Mouse (Mus musculus) layer of hippocampus, adult 11-12 months (tissue): ENCODE measurements at regions not wholly inside any gene's neighbourhood (a gene's known extent, or its start where the extent isn't known, plus 50 kb on each side); places are given as distances from the start of the nearest gene placed in this dataset.

Experiments used
- DNase-seq: peaks from one replicate; pipeline ENCODE4 v3.0.0; 2022; ENCODE audit warnings: low spot score

DNA sequence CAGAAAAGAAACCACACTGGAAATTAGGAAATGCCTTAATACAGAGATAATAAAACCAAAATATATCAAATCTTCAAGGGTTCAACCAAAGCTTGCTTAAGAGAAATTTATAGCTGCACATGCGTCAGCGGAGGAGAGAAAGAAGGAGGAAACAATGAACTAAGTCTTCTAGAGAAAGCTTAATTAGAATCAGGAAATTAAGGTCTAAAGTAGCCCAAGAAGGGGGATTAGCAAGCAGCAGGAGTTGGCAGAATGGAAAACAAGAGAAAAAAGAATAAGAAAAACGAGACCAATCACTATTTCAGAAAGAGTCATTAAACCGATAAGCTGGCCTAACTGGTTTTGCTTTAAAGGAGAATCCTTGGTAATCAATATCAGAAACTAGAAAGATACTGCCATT is 119.4 kb upstream of the Irf2bp2 start:
- DNase-seq, result no peak

DNA sequence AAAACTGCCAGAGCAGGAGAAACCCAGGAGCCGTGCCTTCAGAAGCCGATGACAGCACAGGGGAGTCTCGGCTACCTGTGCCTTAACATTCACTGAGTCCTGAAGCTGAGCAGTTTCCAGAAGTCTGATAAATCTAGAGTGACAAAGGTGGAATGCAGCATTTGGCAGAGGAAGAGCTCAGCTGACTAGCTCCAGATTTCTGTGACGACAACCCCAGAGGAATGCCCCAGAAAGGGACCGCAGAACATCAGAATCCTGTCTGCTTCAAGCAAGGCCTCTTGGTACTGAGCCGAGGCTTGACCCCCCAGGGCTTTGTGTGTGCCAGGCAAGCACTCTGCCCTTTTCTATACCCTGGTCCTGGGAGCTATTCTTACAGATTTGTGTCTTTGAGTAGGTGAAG is 119.0 kb upstream of the Irf2bp2 start:
- DNase-seq, result no peak

DNA sequence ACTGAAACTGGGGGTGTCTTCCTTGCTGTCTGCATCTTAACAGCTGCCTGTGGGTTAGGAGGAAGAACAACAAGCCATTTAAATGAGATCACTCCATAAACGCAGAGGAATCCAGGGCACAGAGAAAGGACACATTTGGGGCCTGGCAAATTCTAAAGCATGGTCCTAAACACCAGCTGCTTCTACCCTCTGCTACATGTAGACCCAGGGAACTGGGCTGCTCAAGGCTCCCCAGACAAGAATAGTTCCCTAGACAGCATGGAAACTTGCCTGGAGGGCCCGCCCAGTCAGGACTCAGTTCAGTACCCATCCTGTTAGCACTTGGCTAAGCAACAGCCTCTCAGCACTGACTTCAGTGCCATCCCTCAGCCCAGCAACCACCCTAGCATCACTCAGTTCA is 115.2 kb upstream of the Irf2bp2 start:
- no peak for DNase-seq

DNA sequence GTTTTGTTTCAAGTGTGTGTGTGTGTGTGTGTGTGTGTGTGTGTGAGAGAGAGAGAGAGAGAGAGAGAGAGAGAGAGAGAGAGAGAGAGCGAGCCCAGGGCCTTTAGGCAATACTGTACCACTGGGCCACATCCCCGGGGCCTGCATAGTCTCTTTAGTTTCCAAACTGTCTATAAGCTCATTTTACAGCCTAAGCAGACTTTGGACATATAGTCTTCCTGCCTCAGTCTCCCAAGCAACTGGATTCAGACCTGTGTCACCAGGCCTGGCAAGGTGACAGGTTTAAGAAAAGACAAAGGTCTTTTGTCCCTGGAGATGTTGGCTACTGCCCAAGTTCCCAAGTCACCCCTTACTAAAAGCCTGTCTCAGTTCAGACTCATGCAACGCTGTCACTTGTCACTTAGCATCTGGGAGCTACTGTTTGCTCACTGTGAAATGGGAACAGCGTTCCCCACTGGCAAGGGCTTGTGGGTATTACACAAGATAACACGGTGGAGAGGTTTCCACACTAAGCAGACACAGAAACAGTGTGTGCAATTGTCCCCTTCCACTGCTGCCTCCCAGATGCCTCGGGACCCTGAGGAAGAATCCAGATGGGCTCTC is 113.6 kb upstream of the Irf2bp2 start:
- DNase-seq, result no peak

DNA sequence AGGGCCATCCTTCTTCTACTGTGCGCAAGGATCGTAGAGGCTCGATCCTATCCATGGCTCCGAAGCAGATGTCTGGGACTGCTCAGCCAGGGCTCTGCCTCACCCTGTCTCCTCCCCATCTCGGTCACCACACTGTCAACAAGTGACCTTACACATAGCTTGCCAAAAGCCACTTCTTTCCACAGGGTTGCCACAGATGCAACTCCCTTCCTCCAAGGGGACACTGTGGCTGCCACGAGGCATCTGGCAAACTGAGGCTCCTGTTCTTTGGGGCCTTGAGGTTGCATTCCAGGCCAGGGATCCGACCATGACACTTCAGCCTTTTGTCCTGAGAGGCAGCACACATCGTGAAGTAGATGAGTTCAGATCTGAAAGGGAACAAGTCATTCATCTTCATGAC is 112.5 kb upstream of the Irf2bp2 start:
- no peak for DNase-seq

DNA sequence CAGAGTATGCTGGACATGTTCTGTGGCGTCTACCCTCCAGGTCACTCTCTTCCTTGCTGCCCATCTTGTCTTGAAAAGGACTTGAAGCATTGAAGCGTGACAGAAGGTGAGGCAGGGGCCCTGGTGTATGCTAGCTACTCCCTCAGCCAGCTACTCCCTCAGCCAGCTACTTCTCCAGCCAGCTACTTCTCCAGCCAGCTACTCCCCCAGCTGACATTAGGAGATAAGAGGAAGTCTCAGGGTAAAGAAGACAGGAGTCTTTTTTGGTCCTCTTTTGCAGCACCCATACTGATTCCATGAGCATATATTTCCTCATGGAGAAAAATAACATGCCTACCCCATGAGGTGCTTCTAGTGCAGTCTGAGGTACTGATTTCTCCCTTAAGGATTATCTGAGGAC is 111.6 kb upstream of the Irf2bp2 start:
- no peak for DNase-seq

DNA sequence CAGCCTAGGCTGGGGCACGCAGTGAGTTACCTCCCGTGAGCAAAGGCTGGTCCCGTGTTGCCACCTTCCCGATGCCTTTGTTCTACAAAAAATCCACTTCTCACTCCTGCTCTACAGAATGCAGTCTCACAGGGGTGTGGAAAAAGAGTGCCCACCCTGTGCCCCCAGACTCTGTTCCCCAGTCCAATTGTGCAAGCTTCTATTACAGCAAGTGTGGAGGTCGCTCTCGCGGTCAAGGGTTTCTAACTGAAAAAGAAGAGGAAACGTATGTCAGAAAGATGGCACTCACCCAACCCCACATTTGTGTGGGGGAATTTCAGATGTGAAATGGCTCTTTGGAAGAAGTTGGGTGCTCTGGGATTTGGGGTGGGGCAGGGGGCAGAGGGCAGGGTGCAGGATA is 110.9 kb upstream of the Irf2bp2 start:
- DNase-seq, result no peak

DNA sequence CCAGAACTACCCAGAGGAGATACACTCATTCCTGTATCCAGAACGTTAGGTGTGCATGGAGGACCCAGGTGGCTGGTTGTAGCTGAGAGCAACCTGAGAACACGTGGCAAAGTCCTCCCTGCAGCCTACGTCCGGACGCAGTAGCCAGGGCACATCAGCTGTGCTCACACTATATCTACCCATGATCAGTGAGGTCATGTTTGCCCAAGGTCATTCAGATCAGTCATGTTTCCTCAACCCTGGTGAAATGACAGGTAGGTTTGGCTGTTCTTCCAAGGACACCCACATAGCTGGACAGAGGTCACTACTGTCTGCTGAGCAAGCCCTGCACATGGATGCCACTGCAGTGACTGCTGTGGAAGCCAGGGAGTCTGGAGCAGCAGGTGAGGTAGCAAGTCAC is 109.8 kb upstream of the Irf2bp2 start:
- DNase-seq, result no peak

DNA sequence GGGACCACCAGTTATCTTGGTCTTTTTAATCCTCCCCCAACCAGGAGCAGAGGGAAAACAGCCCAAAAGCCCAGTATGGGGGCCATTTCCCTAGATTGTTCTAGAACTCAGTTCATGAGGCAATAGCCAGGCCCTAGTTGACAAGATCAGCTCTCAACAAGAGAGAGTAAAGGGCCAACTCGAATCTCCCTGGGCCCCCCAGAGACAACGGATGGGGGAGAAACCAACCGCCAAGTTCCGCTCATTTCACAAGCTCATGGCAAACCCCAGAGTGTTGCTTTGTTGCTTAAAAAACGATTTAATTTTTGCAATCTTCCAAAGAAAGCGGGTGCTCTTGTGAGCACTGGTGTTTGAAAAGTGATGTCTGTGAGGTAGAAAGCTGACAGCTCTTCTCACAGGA is 108.5 kb upstream of the Irf2bp2 start:
- DNase-seq, result no peak

DNA sequence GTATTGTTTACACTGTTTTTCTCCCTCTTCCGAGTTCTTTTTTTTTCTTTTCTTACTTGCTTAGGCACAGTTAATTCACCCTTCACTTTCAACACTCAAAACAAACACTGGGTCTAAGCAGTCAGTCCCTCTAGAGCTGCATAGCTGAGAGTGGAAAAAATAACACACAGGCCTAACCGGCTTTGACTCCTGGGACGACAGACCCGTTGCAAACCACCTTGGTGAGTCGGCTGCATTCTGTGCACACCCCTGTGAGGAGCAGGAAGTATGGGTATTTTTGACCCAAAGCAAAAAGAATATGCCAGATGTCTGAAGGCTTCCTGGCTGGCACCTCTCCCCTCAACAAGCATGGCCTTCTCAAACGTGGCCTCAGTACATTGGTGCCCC is 105.6 kb upstream of the Irf2bp2 start:
- DNase-seq, result no peak

DNA sequence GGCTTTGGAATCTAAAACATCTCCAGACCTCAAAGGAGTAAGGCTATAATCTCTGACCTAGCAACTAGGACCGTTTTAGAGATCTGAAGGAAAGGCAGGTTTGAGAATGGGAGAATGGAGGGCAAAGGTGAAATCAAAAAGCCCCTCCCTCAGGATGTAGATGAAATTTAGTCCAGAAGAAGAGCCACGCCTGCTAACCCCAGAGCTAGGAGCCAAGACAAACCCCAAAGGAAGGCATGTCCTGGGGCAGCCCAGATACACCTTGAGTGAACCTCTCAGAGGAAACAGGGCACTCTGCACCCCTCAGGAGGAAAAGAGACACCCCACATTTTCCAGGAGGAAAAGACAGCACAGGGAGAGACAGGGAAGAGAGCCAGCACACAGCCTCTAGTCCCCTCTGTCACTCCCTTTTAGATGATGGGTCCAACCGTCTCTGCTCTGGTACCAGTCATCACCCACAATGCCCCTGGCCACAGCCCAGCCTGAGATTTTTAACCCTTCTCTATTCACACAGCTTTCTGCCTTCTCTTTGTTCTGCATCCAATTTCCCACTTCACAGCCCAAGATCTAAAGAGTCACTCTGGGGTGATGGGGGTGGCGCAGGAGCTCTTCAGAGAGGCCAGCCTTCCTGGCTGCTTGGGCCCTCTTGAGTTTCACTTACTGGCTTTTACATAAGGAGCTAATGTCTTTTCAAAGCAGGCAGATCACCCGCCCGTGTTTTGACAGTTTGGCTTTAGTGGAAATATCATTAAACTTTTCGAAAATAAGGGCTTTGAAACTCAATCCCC is 105.0 kb upstream of the Irf2bp2 start:
- no peak for DNase-seq

DNA sequence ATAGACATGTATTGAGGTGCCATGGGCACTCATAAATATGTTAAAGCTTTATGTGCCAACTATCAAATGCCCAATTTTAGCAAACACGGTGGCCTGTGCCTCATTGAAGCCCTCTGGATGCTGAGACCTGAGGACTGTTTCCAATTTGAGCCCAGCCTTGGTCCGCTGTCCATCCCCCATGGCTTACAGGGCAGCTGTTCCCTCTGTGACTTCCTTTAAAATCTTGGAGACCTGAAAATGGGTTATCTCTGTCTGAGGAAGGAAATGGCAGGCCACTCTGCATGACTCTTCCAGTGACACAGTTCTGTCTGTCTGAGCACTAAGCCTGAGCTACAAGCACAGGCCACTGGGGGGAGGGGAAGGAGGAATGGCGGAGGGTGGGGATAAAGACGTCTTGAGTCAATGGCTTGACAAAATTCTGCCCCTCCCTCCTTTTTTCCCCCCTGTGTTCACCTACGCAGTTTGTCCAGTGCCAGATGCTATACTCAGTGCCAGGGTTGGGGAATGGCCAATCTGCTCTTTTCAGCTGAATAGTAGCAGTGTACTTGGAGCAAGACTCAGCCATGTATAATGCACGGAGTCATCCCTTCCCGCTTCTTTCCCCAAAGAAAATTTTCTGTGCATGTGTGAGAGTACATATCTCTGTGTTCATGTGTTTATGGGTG is 102.7 kb upstream of the Irf2bp2 start:
- DNase-seq, result no peak

DNA sequence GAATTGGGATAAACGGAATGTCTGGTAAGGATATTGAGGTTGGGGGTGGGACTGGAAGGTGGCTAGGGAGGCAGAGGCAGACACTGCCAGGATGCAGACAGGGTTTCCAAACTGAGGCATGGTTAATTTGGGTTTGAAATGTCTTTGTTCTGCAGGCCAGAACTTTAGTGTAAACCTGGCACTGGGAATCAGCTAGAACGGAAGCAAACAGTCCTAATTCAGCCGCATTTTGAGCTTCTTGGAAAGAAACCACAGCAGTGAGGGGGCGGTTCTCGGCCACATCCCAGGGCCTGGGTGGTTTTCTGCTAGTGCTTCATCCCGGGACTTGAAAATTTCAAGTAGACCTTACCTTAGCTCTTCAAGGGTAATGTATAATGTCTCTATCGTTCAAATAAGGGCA is 100.6 kb upstream of the Irf2bp2 start:
- DNase-seq, result peak; percentile 63

DNA sequence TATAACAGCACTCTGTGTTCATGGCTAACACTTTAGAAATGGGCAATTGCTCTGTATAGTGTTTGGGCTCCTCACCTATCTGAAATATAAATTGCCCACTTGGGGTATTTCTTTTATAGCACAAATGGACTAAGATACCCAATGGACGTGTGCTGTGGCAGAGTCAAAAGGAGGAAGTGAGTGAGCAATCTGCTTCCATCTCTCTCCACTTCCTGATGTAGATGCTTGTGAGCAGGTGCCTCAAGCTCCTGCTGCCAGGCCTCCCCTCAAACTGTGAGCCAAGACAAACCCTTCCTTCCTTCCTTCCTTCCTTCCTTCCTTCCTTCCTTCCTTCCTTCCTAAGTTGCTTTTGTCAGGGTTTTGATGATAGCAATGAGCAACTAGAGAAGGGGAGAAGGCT is 99.9 kb upstream of the Irf2bp2 start:
- DNase-seq, result no peak

DNA sequence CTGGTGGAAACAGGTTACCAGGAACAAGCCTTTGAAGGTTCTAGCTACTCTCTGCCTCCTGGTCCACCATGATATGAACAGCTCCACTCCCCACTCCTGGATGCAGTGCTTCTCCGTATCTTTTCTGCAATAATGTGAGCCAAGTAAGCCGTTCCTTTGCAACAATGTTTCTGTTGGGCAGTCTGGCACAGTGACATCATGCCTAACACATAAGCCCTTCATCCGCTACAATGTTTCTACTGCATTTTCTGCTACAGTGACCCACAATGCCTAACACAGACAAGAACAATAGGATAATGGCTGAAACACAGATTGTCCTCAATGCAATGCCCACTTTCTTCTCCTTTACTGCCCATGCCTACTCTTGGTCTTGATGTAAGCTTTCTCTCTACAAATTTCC is 98.9 kb upstream of the Irf2bp2 start:
- DNase-seq, result no peak

DNA sequence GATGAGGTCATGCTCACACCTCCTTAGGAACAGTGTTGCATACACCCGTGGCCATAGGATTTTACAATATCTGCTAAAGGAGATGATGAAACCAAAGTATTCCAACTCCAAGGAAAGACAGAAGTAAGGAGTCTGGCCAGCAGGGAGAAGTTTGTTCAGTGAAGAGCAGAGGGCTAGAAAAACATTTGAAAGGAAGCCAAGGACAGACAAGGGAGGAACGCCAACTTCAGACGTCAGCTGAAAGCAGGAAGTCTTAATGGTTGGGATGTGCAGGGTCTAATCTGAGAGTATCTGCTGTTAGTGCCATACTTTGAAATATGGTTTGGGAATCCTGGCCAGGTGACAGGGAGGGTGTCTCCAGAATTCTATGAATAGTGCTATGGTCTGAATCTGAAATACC is 98.5 kb upstream of the Irf2bp2 start:
- no peak for DNase-seq

DNA sequence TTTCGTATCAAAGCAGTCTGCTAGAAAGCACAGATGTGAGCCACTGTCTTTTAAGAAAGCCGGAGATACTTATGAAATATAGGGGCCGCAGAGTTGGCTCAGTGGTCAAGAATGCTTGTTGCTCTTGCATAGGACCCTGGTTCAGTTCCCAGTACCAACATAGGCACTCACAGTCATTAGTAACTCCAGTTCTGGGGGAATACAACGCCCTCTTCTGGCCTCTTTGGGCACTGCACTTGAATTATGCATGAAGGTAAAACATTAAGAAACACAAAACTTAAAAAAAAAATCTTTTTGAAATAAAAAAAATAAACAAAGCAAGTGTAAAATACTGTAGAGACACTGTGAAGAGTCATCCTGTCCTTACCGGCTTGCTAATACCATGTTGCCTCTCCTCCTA is 94.7 kb upstream of the Irf2bp2 start:
- no peak for DNase-seq

DNA sequence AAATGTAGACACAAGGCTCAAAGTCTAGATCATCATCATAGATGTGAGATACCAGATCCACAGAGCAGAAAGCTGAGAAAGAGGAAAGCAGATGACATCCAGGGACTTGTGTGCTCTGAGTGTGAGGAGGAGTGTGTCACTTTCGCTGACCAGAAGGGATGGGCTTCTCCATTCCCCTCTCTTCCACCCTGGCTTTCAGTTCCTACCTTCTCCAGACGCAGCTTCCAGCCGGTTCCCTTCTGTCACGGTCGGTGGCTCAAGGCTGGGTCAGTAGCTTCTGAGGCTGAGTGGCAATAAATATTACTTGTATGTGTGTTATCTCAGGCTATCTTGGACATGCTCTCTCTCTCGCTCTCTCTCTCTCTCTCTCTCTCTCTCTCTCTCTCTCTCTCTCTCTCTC is 94.2 kb upstream of the Irf2bp2 start:
- no peak for DNase-seq

DNA sequence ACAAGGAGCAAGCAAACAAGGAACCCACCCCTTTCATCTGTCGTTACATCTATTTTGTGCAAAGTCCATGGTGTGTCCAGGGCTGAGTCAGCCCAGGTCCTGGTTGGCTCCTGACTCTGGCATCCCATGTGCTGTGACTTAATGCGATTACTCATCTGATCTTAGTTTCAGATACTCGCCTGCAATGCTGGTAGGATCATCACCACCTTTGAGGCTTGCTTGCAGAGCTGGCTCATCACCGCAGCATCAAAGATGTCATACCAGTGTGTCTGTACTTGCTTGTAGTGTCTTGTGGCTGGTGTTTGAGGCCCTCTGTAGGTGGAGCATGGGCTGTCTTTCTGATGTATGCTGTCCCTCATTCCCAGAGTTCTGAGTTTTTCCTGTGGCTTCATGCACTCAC is 93.0 kb upstream of the Irf2bp2 start:
- DNase-seq, result no peak

DNA sequence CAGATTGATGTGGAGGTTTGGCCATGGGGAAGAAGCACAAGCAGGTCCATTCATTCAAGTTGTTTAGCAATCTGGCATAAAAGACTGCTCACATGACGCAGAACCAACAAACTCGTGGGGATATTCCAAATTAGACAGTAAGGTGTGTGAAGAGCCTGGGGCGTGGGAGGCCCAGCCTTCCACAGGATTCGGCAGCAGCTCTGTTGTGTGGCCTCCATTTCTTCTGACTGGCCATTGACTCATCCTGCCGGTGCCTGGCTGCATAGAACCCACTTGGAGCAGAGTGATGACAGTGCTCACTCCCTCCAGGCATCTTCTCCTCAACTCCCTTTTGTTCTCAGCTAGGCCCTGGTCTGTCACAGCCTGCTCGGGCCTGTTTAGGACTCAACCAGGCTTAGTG is 91.6 kb upstream of the Irf2bp2 start:
- no peak for DNase-seq

DNA sequence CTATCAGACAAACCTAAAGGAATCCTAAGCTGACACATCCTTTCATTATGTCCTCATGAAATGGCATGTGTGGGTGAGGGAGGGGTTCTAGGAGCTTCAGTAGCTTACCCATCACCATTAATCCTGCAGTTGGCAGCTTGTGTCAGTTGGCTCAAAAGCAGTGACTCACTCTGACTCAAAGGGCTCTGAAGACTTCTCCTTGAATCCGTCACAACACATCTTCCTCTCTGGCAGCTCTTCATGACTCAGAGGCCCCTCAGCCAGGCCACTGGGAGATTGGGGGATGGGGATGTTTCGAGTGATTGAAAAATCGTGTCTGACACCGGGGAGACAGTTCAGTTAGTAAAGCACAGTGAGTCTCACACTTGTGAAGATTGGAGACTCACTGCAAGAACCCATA is 90.2 kb upstream of the Irf2bp2 start:
- DNase-seq, result no peak

DNA sequence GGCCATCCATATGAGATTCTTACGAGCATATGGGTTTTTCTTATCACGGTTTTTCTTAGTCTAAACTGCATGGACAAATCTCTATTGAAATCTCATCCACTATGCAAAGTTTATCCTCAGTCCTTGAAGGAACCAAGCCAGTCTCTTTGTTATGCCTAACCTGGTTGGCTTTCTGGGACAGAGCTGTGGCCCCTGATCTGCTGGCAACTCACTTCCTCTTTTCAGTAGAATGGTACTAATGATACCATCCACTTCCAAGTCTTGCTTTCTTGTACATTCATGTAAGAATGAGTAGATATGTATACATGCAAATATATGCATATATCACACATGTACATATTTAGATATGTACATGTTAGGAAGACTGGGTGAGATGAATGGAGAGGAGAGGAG is 89.8 kb upstream of the Irf2bp2 start:
- DNase-seq, result no peak

DNA sequence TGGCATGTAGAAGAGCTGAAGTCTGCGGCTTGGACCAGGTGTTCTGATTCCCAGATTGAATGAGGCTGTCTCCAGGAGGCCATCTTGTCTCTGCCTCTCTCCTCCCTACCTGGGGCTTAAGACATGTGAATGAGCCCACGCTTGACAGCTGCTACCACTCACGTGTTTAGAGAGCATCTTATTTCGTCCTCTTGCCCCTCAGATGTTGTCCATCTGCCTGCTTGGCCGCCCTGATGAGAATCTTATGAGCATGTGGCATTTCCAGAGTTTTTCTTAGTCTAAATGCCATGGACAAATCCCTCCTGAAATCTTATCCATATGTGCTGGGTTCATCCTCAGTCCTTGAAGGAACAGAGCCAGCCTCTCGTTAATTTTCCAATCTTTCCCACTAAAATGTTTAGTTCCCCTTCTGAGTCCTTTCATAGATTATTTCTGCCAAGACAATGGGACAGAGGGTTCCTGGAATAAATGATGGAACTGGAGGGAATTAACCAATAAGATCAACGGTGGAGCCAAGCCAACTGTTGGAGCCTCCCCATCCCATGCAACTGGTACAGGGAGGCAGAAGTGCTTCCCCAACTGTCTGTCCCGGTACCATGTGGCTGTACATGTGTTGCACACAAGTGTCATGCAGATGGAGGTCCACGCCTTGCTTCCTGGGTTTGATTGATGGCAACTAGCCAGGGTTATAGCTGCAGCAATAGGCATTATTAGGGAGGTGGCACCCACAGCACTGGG is 89.2 kb upstream of the Irf2bp2 start:
- DNase-seq, result peak; percentile 43
